Mouse (Mus musculus) right cerebral cortex, postnatal 36 days (tissue): ENCODE measurements at regions not wholly inside any gene's neighbourhood (a gene's known extent, or its start where the extent isn't known, plus 50 kb on each side); places are given as distances from the start of the nearest gene placed in this dataset.

Experiments used
- DNase-seq, 2 experiments: peaks; one replicate each; pipeline ENCODE4 v3.0.0; 2022; ENCODE audit warnings: low spot score in 2 of 2, mixed read lengths in 1 of 2

- no peak for DNase-seq
Measured at GRCm38 (mm10) chrX:57711914-57712313, 208.4 kb upstream of the Gpr101 start.

- DNase-seq = no peak
Measured at GRCm38 (mm10) chrX:57709115-57709877, 205.7 kb upstream of the Gpr101 start.

- DNase-seq = no peak
Measured at GRCm38 (mm10) chrX:57708501-57708900, 204.9 kb upstream of the Gpr101 start.

- no peak for DNase-seq
Measured at GRCm38 (mm10) chrX:57707932-57708331, 204.4 kb upstream of the Gpr101 start.

GRCm38 (mm10) chrX:57706683-57707308 is 203.2 kb upstream of the Gpr101 start:
- no peak for DNase-seq

- no peak for DNase-seq
Measured at GRCm38 (mm10) chrX:57692506-57692905, 188.9 kb upstream of the Gpr101 start.

GRCm38 (mm10) chrX:57676764-57677163 is 173.2 kb upstream of the Gpr101 start:
- no peak for DNase-seq

- no peak for DNase-seq
Measured at GRCm38 (mm10) chrX:57674955-57675354, 171.4 kb upstream of the Gpr101 start.

- DNase-seq = no peak
Measured at GRCm38 (mm10) chrX:57659571-57659970, 156.0 kb upstream of the Gpr101 start.

GRCm38 (mm10) chrX:57656035-57656434 is 152.5 kb upstream of the Gpr101 start:
- DNase-seq = peak in 1 of 2 experiments; percentile 1

- DNase-seq = no peak
Measured at GRCm38 (mm10) chrX:57655483-57655882, 151.9 kb upstream of the Gpr101 start.
